Mouse (Mus musculus): ENCODE results near the gene Gm5072. TPM values are rescaled to one million over a fixed set of nuclear protein-coding genes. Genes with fewer than 3 reads are reported as not detected.
"Not testable (repeated sequence)": the region's sequence is repeated elsewhere in the genome, so short reads cannot be mapped to it uniquely, and the experiment has no call there.

Gene Gm5072
- total RNA-seq (2021): not detected
- long read RNA-seq, experiment 1: 0 reads
- long read RNA-seq, experiment 2: 0 reads

DNA sequence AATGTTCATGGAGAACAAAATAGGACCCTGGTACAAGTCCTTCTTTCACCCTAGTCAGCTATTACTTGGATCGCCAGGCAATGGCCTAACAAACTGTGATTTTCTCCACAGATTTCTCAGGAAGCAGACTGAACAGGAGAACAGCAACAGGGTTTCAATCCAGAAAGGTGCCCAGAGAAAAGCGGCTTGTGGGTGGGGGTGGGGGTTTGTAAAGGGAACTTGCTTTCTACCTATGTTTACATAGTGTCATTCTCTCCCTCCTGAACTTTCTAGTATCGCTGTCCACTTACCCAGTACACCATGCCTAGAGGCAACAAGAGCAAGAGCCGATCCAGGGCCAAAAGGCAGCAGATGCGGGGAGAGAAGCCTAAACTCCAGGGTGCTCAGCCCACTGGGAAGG lies at the start of gene Gm5072:
Gm5072 (plus strand) TSS at position 301 of the 400 bp plus-strand sequence.
- DNase-seq (ENCODE audit: low spot score in 2 of 2); intact Hi-C loops (cut with DNase I): not testable (repeated sequence)

Other genes starting within 250 kb of the Gm5072 start
- not detected for gene Mageb2, start 60.8 kb upstream of the Gm5072 start, total RNA-seq (2021)
- not detected for gene Gm8914, start 87.6 kb downstream of the Gm5072 start, total RNA-seq (2021)
- not detected for gene 1700084M14Rik, start 183.4 kb downstream of the Gm5072 start, total RNA-seq (2021)
- gene Gm14781, start 239.7 kb downstream of the Gm5072 start, total RNA-seq (2021): not detected

All from left cerebral cortex, postnatal 14 days (tissue).